9 mouse cellular contexts compared by ENCODE assay signal in genomic region chr10:117905666-117906266, GRCm38 (mm10). TPM values are rescaled to one million over a fixed set of nuclear protein-coding genes. Genes with fewer than 3 reads are reported as not detected.
DNase-seq lines count a peak whose midpoint lies in the region; ATAC-seq and TF ChIP-seq lines count a peak whose summit lies in the region.
"Had no signal": no experiment of that assay in that cellular context is flagged by ENCODE, and none has a peak within 500 bp of the region (broad histone marks: within the 10 kb centered on the region; RNA-seq: fewer than 3 reads in every experiment).

No protein-coding gene starts in this region.

- no peak for TF ChIP-seq CTCF in stomach, postnatal 0 days (IDR thresholded peaks at IDR 0.05; ENCODE audit: low read depth)

- no peak overlapping the region for H3K27ac ChIP-seq in embryonic facial prominence, embryonic 11.5 days (replicated peaks; ENCODE audit: low read depth, low read length)
- H3K27ac ChIP-seq in heart, embryonic 10.5 days, result peak overlapping the region; percentile 80
- peak overlapping the region; percentile 79 for H3K27ac ChIP-seq in kidney, embryonic 15.5 days
- 0 out of 2 replicates have a peak overlapping the region, but pooled peaks have one; percentile 7 for H3K27ac ChIP-seq in liver, embryonic 12.5 days
- no peak overlapping the region for H3K27ac ChIP-seq in midbrain, embryonic 16.5 days (ENCODE audit: low read length)
- peak overlapping the region; percentile 84 for H3K27ac ChIP-seq in stomach, postnatal 0 days (replicated peaks)

- no peaks in the 10 kb centered on the region for H3K36me3 ChIP-seq in embryonic facial prominence, embryonic 11.5 days (replicated peaks; ENCODE audit: control insufficient read depth, insufficient read depth, low read depth, low read length)
- H3K36me3 ChIP-seq in heart, embryonic 10.5 days, result no peaks in the 10 kb centered on the region
- no peaks in the 10 kb centered on the region for H3K36me3 ChIP-seq in kidney, embryonic 15.5 days
- H3K36me3 ChIP-seq in liver, embryonic 12.5 days, result no peaks in the 10 kb centered on the region
- H3K36me3 ChIP-seq in midbrain, embryonic 16.5 days (ENCODE audit: control insufficient read depth, insufficient read depth, low read length), result no peaks in the 10 kb centered on the region
- H3K36me3 ChIP-seq in stomach, postnatal 0 days (ENCODE audit: control insufficient read depth, insufficient read depth, low read length), result no peaks in the 10 kb centered on the region
- H3K36me3 ChIP-seq: G1E had no signal

- 0 out of 2 replicates have a peak, but pooled peaks have one; percentile 50 for ATAC-seq in embryonic facial prominence, embryonic 11.5 days (replicated peaks; ENCODE audit: insufficient number of reproducible peaks, low FRiP score, low TSS enrichment, low read depth)
- ATAC-seq in kidney, embryonic 15.5 days (replicated peaks; ENCODE audit: low FRiP score), result peak; percentile 68
- ATAC-seq in liver, embryonic 12.5 days, result no peak
- ATAC-seq in midbrain, embryonic 16.5 days, result 0 out of 2 replicates have a peak, but pooled peaks have one; percentile 37
- ATAC-seq in stomach, postnatal 0 days (ENCODE audit: low FRiP score, low TSS enrichment), result peak; percentile 43; the same call in 1 of the 2 replicates

- TF ChIP-seq EP300 in stomach, postnatal 0 days (optimal IDR thresholded peaks at IDR 0.05), result no peak

- H3K4me2 ChIP-seq in embryonic facial prominence, embryonic 11.5 days (ENCODE audit: low read depth, low read length), result peak overlapping the region; percentile 58
- H3K4me2 ChIP-seq in kidney, embryonic 15.5 days, result peak overlapping the region; percentile 76
- peak overlapping the region; percentile 65 for H3K4me2 ChIP-seq in liver, embryonic 12.5 days
- peak overlapping the region; percentile 55 for H3K4me2 ChIP-seq in midbrain, embryonic 16.5 days (ENCODE audit: low read length)
- peak overlapping the region; percentile 65 for H3K4me2 ChIP-seq in stomach, postnatal 0 days (replicated peaks; ENCODE audit: low read depth)

- 20% methylated on average over 27 of the region's 27 CpGs for WGBS in embryonic facial prominence, embryonic 11.5 days
- WGBS in heart, embryonic 10.5 days, result 10% methylated on average over 27 of the region's 27 CpGs
- WGBS in kidney, embryonic 15.5 days, result 7% methylated on average over 27 of the region's 27 CpGs
- WGBS in liver, embryonic 12.5 days (ENCODE audit: insufficient replicate concordance), result 21% methylated on average over 27 of the region's 27 CpGs
- 16% methylated on average over 27 of the region's 27 CpGs for WGBS in midbrain, embryonic 16.5 days
- 6% methylated on average over 27 of the region's 27 CpGs for WGBS in stomach, postnatal 0 days

- H3K27me3 ChIP-seq in embryonic facial prominence, embryonic 11.5 days (ENCODE audit: control insufficient read depth, insufficient read depth, low read length), result no peaks in the 10 kb centered on the region
- H3K27me3 ChIP-seq in heart, embryonic 10.5 days (ENCODE audit: insufficient read depth, poor library complexity, severe bottlenecking), result peaks cover 5% of the 10 kb centered on the region; the same call in 1 of the 2 replicates
- H3K27me3 ChIP-seq in kidney, embryonic 15.5 days, result no peaks in the 10 kb centered on the region
- no peaks in the 10 kb centered on the region; the same call in none of the 2 replicates for H3K27me3 ChIP-seq in liver, embryonic 12.5 days (replicated peaks)
- H3K27me3 ChIP-seq in midbrain, embryonic 16.5 days (ENCODE audit: control insufficient read depth, insufficient read depth, low read depth, low read length), result no peaks in the 10 kb centered on the region
- no peaks in the 10 kb centered on the region for H3K27me3 ChIP-seq in stomach, postnatal 0 days (ENCODE audit: control insufficient read depth, insufficient read depth, low read length)

- H3K4me1 ChIP-seq in embryonic facial prominence, embryonic 11.5 days (ENCODE audit: control insufficient read depth, insufficient read depth, low read length), result peaks cover 2% of the 10 kb centered on the region; the same call in 1 of the 2 replicates
- H3K4me1 ChIP-seq in heart, embryonic 10.5 days, result peaks cover 28% of the 10 kb centered on the region
- peaks cover 6% of the 10 kb centered on the region for H3K4me1 ChIP-seq in kidney, embryonic 15.5 days
- H3K4me1 ChIP-seq in liver, embryonic 12.5 days, result peaks cover 29% of the 10 kb centered on the region
- H3K4me1 ChIP-seq in midbrain, embryonic 16.5 days (ENCODE audit: control insufficient read depth, insufficient read depth, low read length), result no peaks in the 10 kb centered on the region
- peaks cover 2% of the 10 kb centered on the region; the same call in 1 of the 2 replicates for H3K4me1 ChIP-seq in stomach, postnatal 0 days (replicated peaks; ENCODE audit: control insufficient read depth, insufficient read depth)

- peak overlapping the region; percentile 22 for H3K4me3 ChIP-seq in embryonic facial prominence, embryonic 11.5 days (ENCODE audit: low read depth, low read length)
- H3K4me3 ChIP-seq in heart, embryonic 10.5 days, result peak overlapping the region; percentile 57
- peak overlapping the region; percentile 44 for H3K4me3 ChIP-seq in kidney, embryonic 15.5 days (replicated peaks)
- peak overlapping the region; percentile 32 for H3K4me3 ChIP-seq in liver, embryonic 12.5 days
- peak overlapping the region; percentile 32 for H3K4me3 ChIP-seq in midbrain, embryonic 16.5 days (ENCODE audit: low read depth, low read length)
- H3K4me3 ChIP-seq in stomach, postnatal 0 days (ENCODE audit: low read depth, low read length), result peak overlapping the region; percentile 35

- no peaks in the 10 kb centered on the region for H3K9me3 ChIP-seq in embryonic facial prominence, embryonic 11.5 days (replicated peaks; ENCODE audit: control insufficient read depth, low read length)
- H3K9me3 ChIP-seq in heart, embryonic 10.5 days, result no peaks in the 10 kb centered on the region
- no peaks in the 10 kb centered on the region for H3K9me3 ChIP-seq in kidney, embryonic 15.5 days (replicated peaks)
- H3K9me3 ChIP-seq in liver, embryonic 12.5 days (replicated peaks), result no peaks in the 10 kb centered on the region
- no peaks in the 10 kb centered on the region for H3K9me3 ChIP-seq in midbrain, embryonic 16.5 days (replicated peaks; ENCODE audit: control insufficient read depth, low read length, poor library complexity, severe bottlenecking)
- H3K9me3 ChIP-seq in stomach, postnatal 0 days (ENCODE audit: control insufficient read depth, low read length), result no peaks in the 10 kb centered on the region
- H3K9me3 ChIP-seq: G1E had no signal

- DNase-seq in gastrocnemius, adult 18-20 months (ENCODE audit: low spot score), result peak; percentile 33
- no peak for DNase-seq in gastrocnemius, adult 8-10 months (ENCODE audit: low spot score in 2 of 2)
- peak; percentile 50 for DNase-seq in embryonic facial prominence, embryonic 11.5 days (ENCODE audit: low spot score)
- no peak for DNase-seq in heart, embryonic 10.5 days (ENCODE audit: low spot score)
- peak; percentile 32 for DNase-seq in stomach, postnatal 0 days (ENCODE audit: low spot score)

- H3K9ac ChIP-seq in embryonic facial prominence, embryonic 11.5 days (replicated peaks; ENCODE audit: low read length), result peak overlapping the region; percentile 29
- H3K9ac ChIP-seq in kidney, embryonic 15.5 days, result 0 out of 2 replicates have a peak overlapping the region, but pooled peaks have one; percentile 25
- 0 out of 2 replicates have a peak overlapping the region, but pooled peaks have one; percentile 6 for H3K9ac ChIP-seq in liver, embryonic 12.5 days
- peak overlapping the region; percentile 27 for H3K9ac ChIP-seq in midbrain, embryonic 16.5 days (ENCODE audit: low read depth, low read length)
- peak overlapping the region; percentile 56 for H3K9ac ChIP-seq in stomach, postnatal 0 days (ENCODE audit: low read length)

RNA-seq across cellular contexts. Expression of gene Rap1b, which starts 59.9 kb away (rescaled TPM):
- 10 to 100 TPM; 18.7 to 24.9 TPM for total RNA-seq in gastrocnemius, adult 18-20 months (2021)
- total RNA-seq in gastrocnemius, adult 8-10 months (2022), result 10 to 100 TPM; 16.5 to 23.0 (median 19.6) TPM
- 179 and 182 TPM in 2 replicates for polyA plus RNA-seq in embryonic facial prominence, embryonic 11.5 days (2014; fragmentation: Nextera tagmentation; extraction: Ambion mirVana)
- 132 and 170 TPM in 2 replicates for polyA plus RNA-seq in heart, embryonic 10.5 days (2016; fragmentation: Nextera tagmentation; extraction: Ambion mirVana)
- polyA plus RNA-seq in kidney, embryonic 15.5 days (2015; fragmentation: Nextera tagmentation; extraction: Ambion mirVana), result 161 and 167 TPM in 2 replicates
- polyA plus RNA-seq in liver, embryonic 12.5 days (2016; fragmentation: Nextera tagmentation; extraction: Ambion mirVana), result 174 and 185 TPM in 2 replicates
- 171 and 179 TPM in 2 replicates for polyA plus RNA-seq in midbrain, embryonic 16.5 days (2015; fragmentation: Nextera tagmentation; extraction: Ambion mirVana)
- polyA plus RNA-seq in stomach, postnatal 0 days (2015; fragmentation: Nextera tagmentation; extraction: Ambion mirVana), result 130 and 132 TPM in 2 replicates

Comparison
In these comparisons a context has a peak if more than half of its experiments do, and no peak if none do; other contexts are left out.
1. DNase-seq: peak in gastrocnemius, adult 18-20 months (single experiment), embryonic facial prominence, embryonic 11.5 days (single experiment) and stomach, postnatal 0 days (single experiment); none in gastrocnemius, adult 8-10 months (0 of 2) and heart, embryonic 10.5 days (single experiment).
2. H3K27ac ChIP-seq: peak in heart, embryonic 10.5 days (single experiment), kidney, embryonic 15.5 days (single experiment), liver, embryonic 12.5 days (single experiment) and stomach, postnatal 0 days (single experiment); none in embryonic facial prominence, embryonic 11.5 days (single experiment) and midbrain, embryonic 16.5 days (single experiment).
3. H3K9ac ChIP-seq: peak in every context shown above with its lines; median percentile 56 in stomach, postnatal 0 days; 29 in embryonic facial prominence, embryonic 11.5 days; 27 in midbrain, embryonic 16.5 days; 25 in kidney, embryonic 15.5 days; 6 in liver, embryonic 12.5 days.
4. Peak in every context shown above with its lines, with median percentiles within 50 percentile points of each other: H3K4me2 ChIP-seq and H3K4me3 ChIP-seq.